Mouse (Mus musculus): ENCODE measurements at regions not wholly inside any gene's neighbourhood (a gene's known extent, or its start where the extent isn't known, plus 50 kb on each side); places are given as distances from the start of the nearest gene placed in this dataset.

DNA sequence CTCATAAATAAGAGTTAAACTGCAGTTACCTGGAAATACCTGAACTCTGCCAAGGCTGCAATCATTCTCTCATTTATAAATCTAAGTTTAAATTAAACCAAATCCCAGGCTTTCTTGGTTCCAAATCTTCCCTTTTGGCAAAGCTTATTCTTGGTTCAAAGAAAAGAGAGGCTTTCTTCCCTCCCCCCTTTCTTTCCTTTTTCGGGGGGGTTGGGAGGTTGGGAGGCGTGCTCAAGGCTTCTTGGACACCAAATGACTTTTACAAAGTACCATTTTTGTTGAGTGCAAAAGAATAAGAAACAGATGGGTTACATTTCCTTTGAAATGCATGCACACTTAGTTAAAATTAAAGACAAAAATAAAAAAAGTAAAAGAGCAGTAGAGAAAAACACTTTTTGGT is 105.4 kb upstream of the Mroh9 start:
- no peak for DNase-seq (ENCODE audit: low read depth)

DNA sequence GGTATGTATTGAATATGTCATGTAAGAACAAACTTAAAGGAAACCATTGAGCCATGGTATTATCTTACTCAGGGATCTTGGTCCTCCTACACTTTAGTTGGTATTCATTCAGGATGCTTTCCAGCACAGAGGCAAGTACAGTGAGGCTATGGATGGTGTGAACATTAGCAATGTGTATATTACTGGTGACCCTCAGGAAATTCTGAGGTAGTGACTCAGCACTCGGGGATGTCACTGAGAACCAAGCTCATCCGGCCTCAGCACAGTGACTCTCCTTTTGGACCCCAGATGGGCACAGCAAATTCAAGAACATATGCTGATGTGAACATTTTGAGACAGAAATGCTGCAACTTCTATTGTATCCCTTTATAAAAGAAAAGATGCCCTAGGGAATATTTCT is 96.4 kb upstream of the Mroh9 start:
- DNase-seq (ENCODE audit: low read depth), result no peak

DNA sequence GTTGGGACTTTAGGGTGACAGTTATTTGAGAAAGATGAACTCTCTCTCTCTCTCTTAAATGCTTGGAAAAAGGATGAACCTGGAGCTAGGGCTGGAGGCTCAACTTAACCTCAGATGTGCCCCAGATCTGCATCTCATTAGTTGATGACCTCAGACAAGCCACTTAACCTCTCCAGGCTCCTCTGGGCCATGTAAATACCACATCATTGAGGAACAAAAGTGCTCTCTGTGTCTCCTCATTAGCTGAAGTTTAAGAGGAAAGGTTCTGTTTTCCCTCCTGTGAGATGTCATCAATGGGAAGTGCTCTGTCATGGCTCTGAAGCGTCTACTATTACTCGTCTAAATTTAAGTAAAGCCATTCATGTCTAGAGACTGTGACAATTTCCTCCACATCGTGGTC is 91.5 kb upstream of the Mroh9 start:
- DNase-seq (ENCODE audit: low read depth), result no peak

DNA sequence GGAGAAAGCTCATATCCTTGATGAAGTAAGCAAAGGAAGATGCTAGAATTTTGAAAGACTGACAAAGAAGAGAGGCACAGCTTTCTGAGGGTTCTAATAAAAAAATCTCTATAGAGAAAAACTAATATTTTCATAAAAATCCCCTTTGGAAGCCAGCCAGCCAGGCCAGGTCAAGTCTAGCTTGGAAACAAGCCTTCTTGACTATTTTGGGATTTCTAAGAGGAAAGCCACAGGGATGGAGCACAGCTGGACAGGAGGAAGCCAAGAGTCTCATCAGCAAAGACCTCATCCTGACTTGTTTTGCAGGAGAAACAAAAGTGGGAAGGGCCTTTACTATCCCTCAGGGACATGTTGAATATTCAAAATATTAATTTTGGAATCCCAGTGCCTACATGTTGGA is 81.6 kb upstream of the Mroh9 start:
- DNase-seq (ENCODE audit: low read depth), result no peak

DNA sequence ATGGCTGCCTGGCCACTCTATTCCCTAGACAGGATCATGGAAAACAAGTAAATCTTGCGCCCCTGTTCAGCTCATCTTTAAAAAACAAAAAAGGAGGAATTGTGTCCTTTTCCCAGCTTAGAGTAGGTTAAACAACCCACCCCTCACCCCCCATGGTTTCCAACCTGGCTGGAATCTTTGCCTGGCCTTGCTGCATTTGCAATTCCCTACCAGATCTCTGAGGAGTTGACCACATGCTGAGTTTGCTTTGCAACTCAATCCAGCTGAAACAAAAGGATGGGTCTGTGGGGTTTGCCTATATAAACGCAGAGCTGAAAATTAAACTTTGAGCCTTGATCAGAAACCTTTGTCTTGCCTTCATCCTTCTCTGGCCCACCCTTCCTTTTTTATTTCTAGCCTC is 78.2 kb upstream of the Mroh9 start:
- DNase-seq (ENCODE audit: low read depth), result no peak

DNA sequence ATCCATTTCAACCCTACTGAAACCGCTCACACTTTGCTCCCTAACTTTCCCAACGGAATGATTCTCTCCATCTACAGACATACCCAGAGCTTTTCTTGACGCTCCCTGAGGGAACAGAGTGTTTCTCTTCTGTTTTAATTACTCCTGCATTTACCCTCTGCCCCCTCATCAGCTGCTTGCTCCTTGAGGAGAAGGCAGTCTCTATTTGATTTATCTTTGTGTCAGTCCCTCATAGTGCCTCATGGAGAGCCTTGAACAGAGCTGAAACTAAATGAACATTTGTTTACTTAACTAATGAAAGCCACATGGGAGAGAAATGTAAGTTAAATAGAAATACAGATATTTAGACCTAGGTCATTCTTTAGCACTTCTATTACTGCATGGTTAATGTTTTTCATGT is 74.4 kb upstream of the Mroh9 start:
- no peak for DNase-seq (ENCODE audit: low read depth)

DNA sequence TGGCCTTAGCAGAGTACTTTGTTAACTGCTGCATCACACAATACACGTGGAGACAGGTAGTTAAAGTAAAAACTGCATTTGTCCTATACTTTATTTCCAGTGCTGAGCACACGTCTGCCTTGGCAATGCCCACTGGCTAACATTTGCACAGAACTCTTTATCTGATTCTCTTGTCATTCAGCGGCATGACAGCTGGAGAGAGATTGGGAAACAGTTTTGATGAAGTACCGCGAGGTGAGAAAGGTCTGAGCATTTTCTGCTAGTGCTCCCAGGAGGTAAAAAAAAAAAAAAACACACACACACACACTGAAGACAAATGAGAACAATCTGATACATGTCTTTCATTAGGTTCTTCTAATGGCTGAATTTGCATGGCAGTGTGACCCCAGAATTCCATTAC is 73.0 kb upstream of the Mroh9 start:
- no peak for DNase-seq (ENCODE audit: low read depth)

DNA sequence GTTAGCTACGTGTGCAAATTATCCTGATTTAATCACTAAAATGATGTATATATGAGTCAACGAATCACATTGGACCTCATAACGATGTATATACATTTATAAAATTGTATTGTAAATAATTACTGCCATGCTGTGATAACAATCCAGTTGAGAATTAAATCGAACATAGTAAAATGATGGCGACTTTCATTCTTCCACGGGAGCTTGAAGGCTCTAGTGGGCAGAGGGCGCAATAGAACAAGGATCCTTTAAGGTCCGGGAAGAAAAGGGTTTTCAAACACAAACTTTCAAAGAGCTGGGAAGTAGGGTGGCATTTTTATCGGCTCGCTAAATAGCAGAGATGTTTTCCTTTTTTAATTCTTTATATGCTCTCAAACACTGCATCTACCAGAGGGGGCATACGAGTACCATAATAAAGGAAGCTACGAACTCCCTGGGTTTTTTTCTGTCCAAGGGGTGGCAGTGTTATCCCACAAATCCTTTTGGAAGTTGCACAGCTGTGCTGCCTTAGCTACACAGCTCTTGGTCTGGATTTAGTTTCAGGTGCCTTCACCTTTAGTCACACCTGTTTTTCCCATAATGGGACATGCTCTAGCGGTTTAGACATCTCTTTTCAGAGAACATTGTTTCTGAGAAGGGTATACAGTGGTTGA is 64.9 kb upstream of the Mroh9 start:
- peak; percentile 30 for DNase-seq (ENCODE audit: low read depth)

DNA sequence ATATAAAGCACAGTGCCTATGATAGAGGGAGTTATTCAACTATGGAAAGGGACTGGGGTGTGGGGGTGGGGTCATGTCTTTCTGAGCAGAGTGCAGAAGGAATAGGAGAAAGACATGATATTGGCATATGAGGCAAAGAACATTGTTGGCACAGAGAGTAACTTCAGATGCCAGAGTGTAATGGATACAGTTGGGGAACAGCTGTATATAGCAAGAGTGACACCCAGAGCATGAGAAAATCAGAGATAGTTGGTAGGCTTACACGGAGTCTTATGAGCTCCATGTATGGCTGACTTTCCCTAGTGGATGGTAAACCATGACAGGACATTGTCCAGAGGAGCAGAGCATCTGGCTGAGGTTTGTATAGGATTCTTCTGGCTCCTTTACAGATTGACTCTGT is 61.2 kb upstream of the Mroh9 start:
- DNase-seq (ENCODE audit: low read depth), result no peak

DNA sequence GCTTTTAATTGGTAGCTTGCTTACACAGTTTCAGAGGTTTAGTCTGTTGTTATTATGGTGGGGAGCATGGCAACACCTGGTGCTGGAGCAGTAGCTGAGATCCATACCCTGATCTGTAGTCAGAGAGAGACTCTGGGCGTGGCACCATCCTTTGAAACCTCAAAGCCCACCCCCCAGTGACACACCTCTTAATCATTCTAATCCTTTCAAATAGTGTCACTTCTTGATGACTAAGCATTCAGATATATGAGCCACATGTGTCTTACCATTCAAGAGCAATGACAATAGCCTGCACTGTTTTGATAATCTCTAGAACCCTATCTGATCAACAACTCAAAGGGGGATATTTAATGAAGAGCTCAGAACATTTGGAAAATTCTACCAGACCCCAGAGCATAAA is 57.6 kb upstream of the Mroh9 start:
- no peak for DNase-seq (ENCODE audit: low read depth)

DNA sequence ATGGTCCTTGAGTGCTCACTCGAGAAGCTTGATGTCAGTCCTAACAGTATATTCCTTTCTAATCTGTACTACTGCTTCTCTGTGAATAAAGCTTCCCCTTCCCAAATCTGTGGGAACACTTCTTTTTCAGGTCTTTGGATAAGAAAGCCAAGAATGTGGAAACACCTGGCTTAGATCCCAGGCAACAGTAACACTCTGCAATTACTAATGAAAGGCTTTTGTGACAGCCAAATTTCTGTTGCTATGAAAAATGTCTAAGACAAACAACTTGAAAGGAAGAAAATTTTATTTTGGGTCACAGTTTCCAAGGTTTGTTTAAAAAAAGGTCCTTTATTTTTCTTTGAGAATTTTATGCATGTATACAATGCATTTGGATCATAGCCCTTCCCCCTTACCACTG is 56.0 kb upstream of the Mroh9 start:
- no peak for DNase-seq (ENCODE audit: low read depth)

DNA sequence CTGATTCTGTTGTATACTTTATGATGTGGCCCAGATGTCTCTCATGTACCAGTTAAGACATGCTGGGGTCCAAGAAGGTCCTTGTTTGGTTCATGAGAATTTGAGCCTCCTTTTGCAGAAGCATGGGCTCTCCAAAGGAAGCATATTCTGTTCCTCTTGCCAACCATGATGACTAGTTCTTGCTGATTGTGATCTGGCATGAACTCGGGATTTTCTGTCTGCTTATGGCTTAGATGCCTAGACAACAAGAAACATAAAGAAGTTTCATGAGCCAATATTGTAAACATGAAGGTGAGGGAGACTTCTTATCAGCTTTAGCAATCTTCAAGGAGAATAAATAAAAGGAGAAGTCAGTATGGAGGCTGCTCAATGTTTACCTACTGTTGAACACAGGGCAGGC is 52.7 kb upstream of the Mroh9 start:
- DNase-seq (ENCODE audit: low read depth), result no peak
